Mouse (Mus musculus) liver, embryonic 16.5 days (tissue): ENCODE results near the gene Capn2. TPM values are rescaled to one million over a fixed set of nuclear protein-coding genes. Genes with fewer than 3 reads are reported as not detected.

Experiments used
- ATAC-seq: fragments of 200-750 bp; cut with Nextera tagmentation; 2 replicates; pipeline ENCODE4 v1.8.0; 2017; ENCODE audit warnings: low read depth, mild to moderate bottlenecking, moderate number of reproducible peaks, moderate library complexity
- H3K27ac ChIP-seq: fragments of 300-500 bp; sonication (generic); 2 replicates; pipeline ENCODE4 v1.5.1; 2014; ENCODE audit warnings: mild to moderate bottlenecking, low read length
- H3K27me3 ChIP-seq: fragments of 300-500 bp; sonication (generic); 2 replicates; pipeline ENCODE4 v1.6.1; 2014; ENCODE audit warnings: low read depth, low read length, mixed read lengths; ENCODE audit not compliant: control insufficient read depth, insufficient read depth
- H3K36me3 ChIP-seq: fragments of 300-500 bp; sonication (generic); 2 replicates; pipeline ENCODE4 v1.6.1; 2014; ENCODE audit warnings: mild to moderate bottlenecking; ENCODE audit not compliant: control insufficient read depth, insufficient read depth
- H3K4me1 ChIP-seq: fragments of 300-500 bp; sonication (generic); 2 replicates; pipeline ENCODE4 v1.6.1; 2014; ENCODE audit warnings: low read depth, low read length, mixed read lengths; ENCODE audit not compliant: control insufficient read depth
- H3K4me2 ChIP-seq: fragments of 300-500 bp; sonication (generic); 2 replicates; pipeline ENCODE4 v1.6.1; 2014; ENCODE audit warnings: low read depth, low read length, mixed read lengths
- H3K4me3 ChIP-seq: fragments of 300-500 bp; sonication (generic); 2 replicates; pipeline ENCODE4 v1.5.1; 2014; ENCODE audit warnings: low read depth, mild to moderate bottlenecking, low read length
- H3K9ac ChIP-seq: fragments of 300-500 bp; sonication (generic); 2 replicates; pipeline ENCODE4 v1.6.1; 2014; ENCODE audit warnings: low read depth, low read length
- H3K9me3 ChIP-seq: fragments of 300-500 bp; sonication (generic); replicated peaks from 2 replicates; pipeline ENCODE4 v1.6.1; 2016; ENCODE audit warnings: low read length; ENCODE audit not compliant: control insufficient read depth
- WGBS: fragments of 180-500 bp; shearing (Covaris S2); extraction: QIAGEN DNeasy Blood & Tissue Kit; methylation state at CpG from one replicate; pipeline ENCODE4 v1.1.7; 2014; ENCODE audit not compliant: insufficient replicate concordance; 5-methylcytosine and 5-hydroxymethylcytosine counted together
- polyA plus RNA-seq: library from polyadenylated mRNA; unstranded; fragments of >200 nt; fragmentation: Nextera tagmentation; extraction: Ambion mirVana; gene quantifications from 2 replicates; pipeline ENCODE4 v1.2.1, GENCODE M21; 2015

Gene Capn2
- polyA plus RNA-seq, 1 experiment from 2014 or later = 27.4 TPM

DNA sequence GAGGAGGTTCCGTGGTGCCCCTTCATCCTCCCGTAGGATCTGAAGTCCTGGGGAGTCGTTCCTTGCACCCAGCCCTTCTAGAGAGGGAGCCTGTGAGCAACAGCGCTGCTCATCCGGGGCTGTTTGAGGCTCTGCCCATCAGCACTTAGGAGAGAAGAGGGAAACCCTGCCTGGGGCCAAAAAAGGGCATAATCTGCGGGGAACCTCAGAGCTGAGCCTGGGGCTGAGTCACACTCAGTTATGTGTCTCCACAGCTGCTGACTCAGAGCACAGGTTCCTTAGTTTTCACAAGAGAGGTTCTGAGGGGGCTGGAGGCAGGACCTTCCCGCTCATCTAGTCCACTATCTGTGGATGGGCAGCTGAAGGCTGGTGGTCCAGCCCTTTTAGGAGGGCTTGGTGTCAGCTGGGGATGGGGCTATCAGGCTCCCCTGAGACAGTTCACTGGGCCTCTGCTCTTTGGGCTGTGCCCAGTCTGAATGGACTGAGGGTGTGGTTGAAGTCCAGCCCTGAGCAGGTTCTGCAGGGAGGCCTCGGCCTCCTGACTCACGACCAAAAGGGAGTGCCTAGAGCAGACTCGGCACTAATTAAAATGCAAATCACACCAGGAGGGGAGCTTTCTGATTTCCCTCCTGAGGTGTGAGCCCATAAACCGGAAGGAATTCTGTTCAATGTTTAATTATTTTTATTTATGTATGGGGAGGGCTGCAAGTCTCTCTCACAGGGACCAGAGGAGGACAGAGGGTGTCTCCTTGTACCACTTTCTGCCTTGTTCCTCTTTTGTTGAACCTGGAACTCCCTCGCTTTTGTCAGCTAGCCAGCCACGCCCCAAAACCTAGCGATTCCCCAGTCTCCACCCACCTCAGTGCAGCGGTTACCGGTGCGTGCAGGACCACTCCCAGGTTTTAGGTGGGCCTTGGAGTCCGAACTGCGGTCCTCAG, 10.8 kb upstream of the Capn2 start:
- H3K4me1 ChIP-seq = no peaks in the 10 kb centered on the region; the same call in 1 of the 2 replicates
- whole genome bisulfite sequencing = 7% methylated on average over 19 of the region's 19 CpGs
- H3K4me2 ChIP-seq = 0 out of 2 replicates have a peak overlapping the region, but pooled peaks have one; percentile 17
- H3K36me3 ChIP-seq = no peaks in the 10 kb centered on the region
- H3K27me3 ChIP-seq = no peaks in the 10 kb centered on the region
- no peak overlapping the region for H3K9ac ChIP-seq
- no peaks in the 10 kb centered on the region for H3K9me3 ChIP-seq
- no peak overlapping the region for H3K4me3 ChIP-seq
- 0 out of 2 replicates have a peak, but pooled peaks have one; percentile 37 for ATAC-seq
- 0 out of 2 replicates have a peak overlapping the region, but pooled peaks have one; percentile 14 for H3K27ac ChIP-seq

DNA sequence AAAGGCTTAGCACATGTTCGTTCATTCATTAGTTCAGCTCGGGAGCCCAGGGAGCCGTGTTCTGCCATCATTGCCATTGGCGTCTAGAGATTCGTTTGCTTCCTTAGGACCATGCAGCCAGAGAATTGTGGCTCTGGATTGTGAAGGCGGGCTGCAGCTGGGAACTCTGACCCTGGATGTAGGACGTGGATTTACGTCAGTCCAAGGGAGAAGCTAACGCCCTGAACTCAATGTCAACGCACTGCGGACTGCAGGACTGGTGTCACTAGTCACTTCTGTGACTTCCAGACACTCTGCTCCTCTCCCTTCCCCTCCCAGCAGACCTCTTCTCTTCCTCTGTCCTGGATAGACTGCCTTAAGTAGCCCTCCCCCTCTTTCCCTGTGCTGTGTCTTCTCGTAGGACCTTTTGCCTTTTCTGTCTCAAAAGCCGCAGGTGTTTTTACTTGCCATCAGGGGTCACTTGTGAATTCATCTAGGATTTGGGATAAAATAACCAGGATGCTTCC, 9.9 kb upstream of the Capn2 start:
- Histone ChIP-seq H3K36me3 (no peaks in the 10 kb centered on the region), H3K4me3 (no peak overlapping the region), H3K9me3 (no peaks in the 10 kb centered on the region), H3K9ac (no peak overlapping the region), H3K4me2 (no peak overlapping the region), H3K27me3 (no peaks in the 10 kb centered on the region), H3K4me1 (no peaks in the 10 kb centered on the region; the same call in 1 of the 2 replicates), H3K27ac (no peak overlapping the region)
- 51% methylated on average over 13 of the region's 13 CpGs for WGBS
- no peak; the same call in 1 of the 2 replicates for ATAC-seq

DNA sequence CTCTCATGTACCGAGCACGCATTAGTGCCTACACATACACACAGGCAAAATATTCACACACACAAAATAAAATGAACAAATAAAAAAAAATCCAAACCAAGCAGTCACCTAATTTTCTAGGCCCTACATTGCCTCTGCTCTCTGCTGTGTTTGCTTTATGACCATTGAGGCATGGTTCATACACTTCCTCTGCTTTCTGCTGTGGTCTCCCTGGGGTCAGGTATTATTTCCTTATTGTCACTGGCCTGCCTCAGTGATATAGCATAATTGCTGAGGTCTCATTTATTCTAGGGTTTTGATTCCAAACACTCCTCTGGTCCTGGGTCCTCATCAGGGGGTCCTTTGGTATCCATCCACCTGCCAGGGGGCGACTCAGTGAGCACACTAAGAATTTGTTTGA, 8.2 kb upstream of the Capn2 start:
- 65% methylated on average over 3 of the region's 3 CpGs for WGBS

DNA sequence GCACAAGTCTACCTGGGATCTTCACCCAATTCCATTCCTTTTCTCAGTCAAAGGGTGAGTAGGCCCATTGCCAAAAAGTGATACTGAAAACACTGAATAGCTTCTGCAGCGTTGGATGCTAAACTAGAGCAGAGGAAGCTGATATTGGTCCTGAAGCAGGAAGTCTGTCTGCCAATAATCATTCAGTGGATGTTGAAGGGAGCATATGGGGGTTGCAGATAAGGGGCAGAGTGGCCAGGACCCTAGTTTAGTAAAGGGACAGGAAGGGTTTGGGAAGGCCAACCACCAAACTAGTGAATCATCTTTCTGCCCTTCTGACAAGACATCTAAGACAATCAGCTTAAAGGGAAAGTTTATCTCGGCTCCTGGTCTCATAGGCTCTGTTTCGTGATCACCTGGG, 6.3 kb upstream of the Capn2 start:
- no peaks in the 10 kb centered on the region; the same call in 1 of the 2 replicates for H3K4me1 ChIP-seq
- H3K27me3 ChIP-seq = no peaks in the 10 kb centered on the region; the same call in 1 of the 2 replicates
- no peaks in the 10 kb centered on the region for H3K9me3 ChIP-seq
- ATAC-seq = no peak
- no peak overlapping the region for H3K9ac ChIP-seq
- H3K4me3 ChIP-seq = no peak overlapping the region
- WGBS = 34% methylated on average over 3 of the region's 3 CpGs
- no peaks in the 10 kb centered on the region for H3K36me3 ChIP-seq
- H3K27ac ChIP-seq = no peak overlapping the region
- H3K4me2 ChIP-seq = no peak overlapping the region

More for the DNA sequence above, 8.2 kb upstream of the Capn2 start:
- Histone ChIP-seq H3K27me3 (no peaks in the 10 kb centered on the region), H3K4me1 (no peaks in the 10 kb centered on the region; the same call in 1 of the 2 replicates), H3K4me2 (no peak overlapping the region), H3K36me3 (no peaks in the 10 kb centered on the region), H3K9me3 (no peaks in the 10 kb centered on the region), H3K9ac (no peak overlapping the region), H3K27ac (no peak overlapping the region), H3K4me3 (no peak overlapping the region)
- no peak for ATAC-seq

DNA sequence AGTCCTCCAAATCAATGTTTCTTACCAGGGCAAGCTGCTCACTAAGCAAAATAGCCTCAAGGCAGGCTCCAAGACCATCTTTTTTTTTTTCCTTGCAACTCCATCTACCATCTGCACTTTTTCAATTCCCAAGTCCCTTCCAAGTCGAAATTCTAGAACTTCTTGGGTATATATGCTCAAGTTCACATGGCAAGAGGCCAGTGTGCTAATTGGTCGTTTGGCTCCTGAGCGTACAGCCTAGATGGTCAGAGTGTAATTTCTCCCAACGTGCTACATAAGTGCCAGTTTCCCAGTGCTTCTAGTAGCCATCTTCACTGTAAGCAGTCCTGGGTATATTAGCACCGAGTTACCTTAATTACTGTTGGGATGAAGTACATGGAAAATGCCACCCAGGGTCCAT, 5.6 kb upstream of the Capn2 start:
- WGBS = 52% methylated on average over 5 of the region's 5 CpGs
- no peak for ATAC-seq
- Histone ChIP-seq H3K4me2 (no peak overlapping the region), H3K4me1 (no peaks in the 10 kb centered on the region; the same call in 1 of the 2 replicates), H3K9ac (no peak overlapping the region), H3K9me3 (no peaks in the 10 kb centered on the region), H3K36me3 (no peaks in the 10 kb centered on the region), H3K4me3 (no peak overlapping the region), H3K27me3 (peaks cover 5% of the 10 kb centered on the region), H3K27ac (no peak overlapping the region)

DNA sequence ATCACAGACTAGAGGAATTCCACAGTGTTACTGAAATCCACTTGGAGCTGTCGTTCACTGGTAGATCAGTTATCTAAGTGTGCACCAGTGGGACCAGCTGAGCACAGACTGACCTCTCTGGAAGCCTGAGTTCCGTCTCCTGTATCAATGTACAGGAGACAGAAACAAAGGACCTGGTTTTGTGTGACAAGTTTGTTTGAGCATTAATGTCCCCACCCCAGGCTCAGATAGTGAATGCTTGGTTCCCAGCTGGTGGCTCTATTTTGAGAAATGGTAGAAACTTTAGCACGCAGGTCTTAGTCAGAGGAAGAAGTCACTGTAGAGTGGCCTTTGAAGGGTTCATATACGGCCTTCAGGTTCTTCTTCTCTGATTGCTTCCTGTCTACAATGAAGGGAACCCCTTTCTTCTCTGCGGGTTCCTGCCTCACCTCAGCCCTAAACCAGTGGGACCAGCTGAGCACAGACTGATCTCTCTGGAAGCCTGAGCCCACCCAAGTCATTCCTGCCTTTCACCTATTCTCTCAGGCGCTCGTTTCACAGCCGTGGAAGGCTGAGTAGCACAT, 3.6 kb upstream of the Capn2 start:
- H3K4me1 ChIP-seq = no peaks in the 10 kb centered on the region
- no peaks in the 10 kb centered on the region for H3K9me3 ChIP-seq
- H3K9ac ChIP-seq = no peak overlapping the region
- WGBS = 52% methylated on average over 8 of the region's 8 CpGs
- no peak for ATAC-seq
- H3K27me3 ChIP-seq = peaks cover 22% of the 10 kb centered on the region
- no peak overlapping the region for H3K27ac ChIP-seq
- no peak overlapping the region for H3K4me2 ChIP-seq
- H3K36me3 ChIP-seq = no peaks in the 10 kb centered on the region
- H3K4me3 ChIP-seq = no peak overlapping the region

DNA sequence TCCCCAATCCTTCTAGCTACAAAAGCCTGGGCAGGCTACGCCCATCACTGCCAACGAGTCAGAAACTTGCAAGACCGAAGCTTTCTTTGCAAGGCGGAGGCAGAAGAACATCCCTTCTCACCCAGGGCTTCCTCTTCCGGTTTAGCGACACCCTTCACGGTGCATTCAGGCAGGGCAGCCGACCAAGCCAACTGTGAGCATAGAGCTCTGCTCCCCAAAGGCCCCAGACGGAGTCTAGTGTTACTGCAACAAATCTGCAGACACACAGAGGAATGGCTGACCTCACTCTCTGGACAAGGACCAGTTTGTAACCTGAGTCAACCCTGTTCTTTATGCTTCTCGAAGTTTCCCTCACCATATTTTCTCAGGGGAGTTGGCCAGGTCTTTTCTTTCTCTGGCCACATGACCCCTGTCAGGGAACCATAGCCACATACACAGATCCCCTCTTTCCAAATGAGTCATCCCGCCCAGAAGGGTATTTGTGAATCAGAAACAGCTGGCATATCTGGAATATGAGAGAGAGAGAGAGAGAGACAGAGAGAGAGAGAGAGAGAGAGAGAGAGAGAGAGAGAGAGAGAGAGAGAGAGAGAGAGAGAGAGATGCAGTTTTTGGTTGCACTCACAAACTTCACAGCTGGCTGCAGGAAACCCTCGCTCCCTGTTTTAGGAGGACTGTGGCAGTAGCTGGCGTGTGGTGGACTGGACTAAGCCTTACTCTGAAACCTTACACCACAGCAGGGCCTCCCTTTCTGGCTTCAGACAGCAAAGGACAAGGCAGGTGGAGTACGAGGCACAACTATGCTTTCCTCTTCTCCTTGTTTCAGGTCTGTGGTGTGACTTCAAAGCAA, 2.9 kb upstream of the Capn2 start:
- 27% methylated on average over 14 of the region's 14 CpGs for WGBS
- no peaks in the 10 kb centered on the region for H3K9me3 ChIP-seq
- no peaks in the 10 kb centered on the region for H3K4me1 ChIP-seq
- H3K9ac ChIP-seq = no peak overlapping the region
- H3K27ac ChIP-seq = no peak overlapping the region
- H3K4me3 ChIP-seq = no peak overlapping the region
- no peaks in the 10 kb centered on the region for H3K36me3 ChIP-seq
- H3K4me2 ChIP-seq = no peak overlapping the region
- peaks cover 22% of the 10 kb centered on the region for H3K27me3 ChIP-seq
- no peak for ATAC-seq

DNA sequence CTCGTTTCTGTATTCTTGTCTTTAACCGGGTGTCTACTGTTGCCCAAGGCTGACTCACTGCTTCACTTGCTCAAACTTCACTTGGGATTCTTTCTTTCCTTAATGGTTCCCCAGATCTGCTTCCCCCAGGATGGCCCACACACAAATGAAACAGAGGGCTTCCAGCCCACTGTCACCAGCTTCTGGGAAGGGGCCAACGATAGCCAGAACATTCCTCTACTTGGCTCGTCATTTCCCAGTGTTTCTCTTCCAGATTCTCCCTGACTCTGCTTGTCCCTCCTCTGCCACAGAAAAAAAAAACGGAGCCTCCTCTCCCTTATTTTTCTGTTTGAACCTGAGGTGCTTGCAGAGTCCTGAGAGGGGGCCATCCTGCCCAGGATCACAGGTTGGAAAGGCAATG, 1.9 kb upstream of the Capn2 start:
- Histone ChIP-seq H3K36me3 (no peaks in the 10 kb centered on the region), H3K27me3 (peaks cover 22% of the 10 kb centered on the region), H3K9me3 (no peaks in the 10 kb centered on the region), H3K9ac (no peak overlapping the region), H3K4me3 (no peak overlapping the region), H3K4me2 (no peak overlapping the region), H3K27ac (no peak overlapping the region), H3K4me1 (no peaks in the 10 kb centered on the region)
- 63% methylated on average over 5 of the region's 5 CpGs for WGBS
- ATAC-seq = no peak
